Mouse (Mus musculus) olfactory bulb, adult 2 months (tissue): ENCODE measurements at regions not wholly inside any gene's neighbourhood (a gene's known extent, or its start where the extent isn't known, plus 50 kb on each side); places are given as distances from the start of the nearest gene placed in this dataset.

Source experiments
- H3K27ac ChIP-seq: fragments of 200-500 bp; 2 replicates; pipeline ENCODE4 v1.5.1; 2012; ENCODE audit warnings: low read depth, low read length; ENCODE audit not compliant: insufficient read depth
- H3K4me1 ChIP-seq: fragments of 200-500 bp; 2 replicates; pipeline ENCODE4 v1.6.1; 2012; ENCODE audit warnings: low read length; ENCODE audit not compliant: control insufficient read depth, insufficient read depth
- H3K4me3 ChIP-seq: fragments of 200-500 bp; 2 replicates; pipeline ENCODE4 v1.5.1; 2012; ENCODE audit warnings: mild to moderate bottlenecking, low read depth, low read length, moderate library complexity; ENCODE audit not compliant: insufficient read depth
- CTCF ChIP-seq: fragments of 200-500 bp; IDR thresholded peaks from 2 replicates; pipeline ENCODE4 v1.5.1; 2012; ENCODE audit warnings: low read depth, mild to moderate bottlenecking, low read length, moderate library complexity; ENCODE audit not compliant: insufficient read depth
- POLR2A ChIP-seq: fragments of 200-500 bp; IDR thresholded peaks from 2 replicates; pipeline ENCODE4 v1.6.1; 2012; ENCODE audit warnings: mild to moderate bottlenecking, low read depth, low read length, moderate library complexity; ENCODE audit not compliant: insufficient read depth
- WGBS: fragments of 180-500 bp; shearing (Covaris S2); methylation state at CpG from one replicate; pipeline ENCODE4 v1.1.7; 2018; 5-methylcytosine and 5-hydroxymethylcytosine counted together

GRCm38 (mm10) chr8:8193036-8193435 is 468.0 kb downstream of the Efnb2 start:
- Histone ChIP-seq H3K4me1 (no peaks in the 10 kb centered on the region), H3K4me3 (no peak overlapping the region), H3K27ac (no peak overlapping the region)
- WGBS = 61% methylated on average over 3 of the region's 3 CpGs
- TF ChIP-seq CTCF (no peak), POLR2A (no peak)

- 63% methylated on average over 3 of the region's 3 CpGs for WGBS
Observed at GRCm38 (mm10) chr8:8186046-8186445, 475.0 kb downstream of the Efnb2 start.

GRCm38 (mm10) chr8:8183233-8183622 is 477.8 kb downstream of the Efnb2 start:
- 77% methylated on average over 6 of the region's 6 CpGs for WGBS
- no peak overlapping the region for H3K27ac ChIP-seq
- no peak overlapping the region for H3K4me3 ChIP-seq
- H3K4me1 ChIP-seq = no peaks in the 10 kb centered on the region
- TF ChIP-seq CTCF (no peak), POLR2A (no peak)

More at GRCm38 (mm10) chr8:8186046-8186445, 475.0 kb downstream of the Efnb2 start:
- H3K27ac ChIP-seq = no peak overlapping the region
- no peak overlapping the region for H3K4me3 ChIP-seq
- TF ChIP-seq POLR2A (no peak), CTCF (no peak)
- no peaks in the 10 kb centered on the region for H3K4me1 ChIP-seq

GRCm38 (mm10) chr8:8182616-8183232 is 478.3 kb downstream of the Efnb2 start:
- TF ChIP-seq CTCF (no peak), POLR2A (no peak)
- 77% methylated on average over 4 of the region's 4 CpGs for WGBS
- H3K27ac ChIP-seq = no peak overlapping the region
- H3K4me3 ChIP-seq = no peak overlapping the region
- no peaks in the 10 kb centered on the region for H3K4me1 ChIP-seq

GRCm38 (mm10) chr8:8182108-8182507 is 478.9 kb downstream of the Efnb2 start:
- WGBS = 79% methylated on average over 2 of the region's 2 CpGs
- Histone ChIP-seq H3K4me3 (no peak overlapping the region), H3K27ac (no peak overlapping the region), H3K4me1 (no peaks in the 10 kb centered on the region)
- TF ChIP-seq CTCF = no peak
- no peak for TF ChIP-seq POLR2A

- no peak for TF ChIP-seq CTCF
- TF ChIP-seq POLR2A = no peak
- Histone ChIP-seq H3K27ac (no peak overlapping the region), H3K4me3 (no peak overlapping the region), H3K4me1 (no peaks in the 10 kb centered on the region)
- WGBS = 53% methylated on average over 2 of the region's 2 CpGs
Observed at GRCm38 (mm10) chr8:8174286-8174685, 486.8 kb downstream of the Efnb2 start.

- 91% methylated on average over 6 of the region's 6 CpGs for WGBS
- no peak overlapping the region for H3K27ac ChIP-seq
- H3K4me3 ChIP-seq = no peak overlapping the region
- H3K4me1 ChIP-seq = no peaks in the 10 kb centered on the region
- TF ChIP-seq CTCF = no peak
- no peak for TF ChIP-seq POLR2A
Observed at GRCm38 (mm10) chr8:8168674-8169073, 492.4 kb downstream of the Efnb2 start.

GRCm38 (mm10) chr8:8168250-8168649 is 492.8 kb downstream of the Efnb2 start:
- Histone ChIP-seq H3K4me3 (no peak overlapping the region), H3K4me1 (no peaks in the 10 kb centered on the region), H3K27ac (no peak overlapping the region)
- WGBS = 94% methylated on average over 11 of the region's 11 CpGs
- TF ChIP-seq CTCF = no peak
- TF ChIP-seq POLR2A = no peak

GRCm38 (mm10) chr8:8147527-8147926 is 513.5 kb downstream of the Efnb2 start:
- 98% methylated on average over 5 of the region's 5 CpGs for WGBS
- TF ChIP-seq POLR2A (no peak), CTCF (no peak)
- Histone ChIP-seq H3K27ac (no peak overlapping the region), H3K4me1 (no peaks in the 10 kb centered on the region), H3K4me3 (no peak overlapping the region)

GRCm38 (mm10) chr8:8142933-8143495 is 518.0 kb downstream of the Efnb2 start:
- Histone ChIP-seq H3K4me1 (no peaks in the 10 kb centered on the region), H3K4me3 (no peak overlapping the region), H3K27ac (no peak overlapping the region)
- no peak for TF ChIP-seq POLR2A
- WGBS = 42% methylated on average over 6 of the region's 6 CpGs

GRCm38 (mm10) chr8:8142461-8142860 is 518.6 kb downstream of the Efnb2 start:
- Histone ChIP-seq H3K4me1 (no peaks in the 10 kb centered on the region), H3K4me3 (no peak overlapping the region), H3K27ac (no peak overlapping the region)
- TF ChIP-seq POLR2A (no peak), CTCF (no peak)
- 74% methylated on average over 3 of the region's 3 CpGs for WGBS
